Mouse (Mus musculus) heart, adult 2 months (tissue): ENCODE measurements at regions not wholly inside any gene's neighbourhood (a gene's known extent, or its start where the extent isn't known, plus 50 kb on each side); places are given as distances from the start of the nearest gene placed in this dataset.

ENCODE experiments used
- CTCF ChIP-seq: fragments of 200-600 bp; IDR thresholded peaks from 2 replicates; pipeline ENCODE4 v1.8.1; 2022; ENCODE audit warnings: antibody characterized with exemption, mild to moderate bottlenecking, moderate library complexity
- EP300 ChIP-seq: fragments of 200-500 bp; IDR thresholded peaks from 2 replicates; pipeline ENCODE4 v1.6.1; 2011; ENCODE audit warnings: low read depth, low read length, control low read depth; ENCODE audit not compliant: insufficient read depth
- POLR2A ChIP-seq: fragments of 200-500 bp; IDR thresholded peaks from 2 replicates; pipeline ENCODE4 v1.6.1; 2011; ENCODE audit warnings: mild to moderate bottlenecking, low read depth, low read length, control low read depth; ENCODE audit not compliant: insufficient read depth

DNA sequence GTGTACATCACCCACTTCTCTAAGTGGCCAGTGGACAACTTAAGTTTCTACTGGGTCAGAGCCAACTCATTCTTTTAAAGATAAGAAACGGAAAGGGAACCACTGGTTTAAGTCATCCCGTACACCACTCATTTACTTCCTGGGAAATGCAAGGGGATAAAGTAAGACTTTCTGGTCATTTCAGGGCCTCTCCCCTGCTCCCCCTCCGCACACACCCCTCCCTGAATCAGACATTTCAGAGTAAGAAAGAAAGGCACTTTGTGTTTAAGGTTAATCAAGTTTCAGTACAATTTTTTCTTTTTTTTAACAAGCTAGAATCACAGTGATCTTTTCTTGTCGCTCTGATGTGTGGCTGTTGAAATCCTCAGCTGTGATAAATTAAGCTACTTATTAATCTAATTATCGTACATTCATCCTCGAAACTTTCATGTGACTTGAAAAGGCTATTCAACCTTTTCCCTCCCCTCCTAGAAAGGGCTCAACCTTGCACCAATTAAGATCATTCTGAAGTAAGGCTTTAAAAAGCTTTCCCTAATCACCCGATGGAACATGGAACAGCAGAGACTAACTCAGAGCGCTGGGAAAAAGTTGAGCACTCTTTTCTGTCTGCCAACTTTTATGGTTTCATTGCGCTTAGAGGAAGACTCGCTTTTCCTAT is 126.0 kb upstream of the Otx2 start:
- TF ChIP-seq EP300 (no peak), CTCF (no peak), POLR2A (no peak)
